Mouse (Mus musculus): ENCODE results near the gene Zbtb32. TPM values are rescaled to one million over a fixed set of nuclear protein-coding genes. Genes with fewer than 3 reads are reported as not detected.

The Zbtb32 gene
- total RNA-seq, 2 experiments from 2014 or later = not detected

GRCm38 (mm10) chr7:30604944-30605343 lies 6.2 kb upstream of the Zbtb32 start:
- no peak for DNase-seq
- intact Hi-C loops (cut with DNase I; ENCODE audit: low total_unique reads) = no loop called here

GRCm38 (mm10) chr7:30604424-30604823 lies 5.7 kb upstream of the Zbtb32 start:
- DNase-seq = no peak
- intact Hi-C loops (cut with DNase I; ENCODE audit: low total_unique reads) = no loop called here

- intact Hi-C loops (cut with DNase I; ENCODE audit: low total_unique reads) = no loop called here
- DNase-seq = no peak
Measured at GRCm38 (mm10) chr7:30602583-30602982, 3.9 kb upstream of the Zbtb32 start.

DNA sequence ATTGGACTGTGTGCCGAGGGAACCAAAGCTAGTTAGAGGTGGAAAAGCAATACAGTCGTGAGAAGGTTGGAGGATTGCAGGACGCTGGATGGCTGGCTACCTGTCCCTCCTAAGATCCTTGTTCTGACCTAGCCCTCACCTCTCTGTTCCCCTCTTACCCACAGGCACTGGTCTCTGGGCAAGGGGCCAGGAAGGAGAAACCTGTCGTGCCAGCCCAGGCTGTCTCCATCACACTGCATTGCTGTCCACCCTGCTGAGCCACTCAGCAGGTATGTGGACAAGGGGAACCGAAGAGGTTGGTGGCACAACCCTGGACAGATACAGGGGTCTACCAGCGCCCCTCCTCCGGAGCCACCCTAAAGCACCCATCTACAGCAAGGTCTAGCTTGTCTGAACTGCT lies 1.9 kb upstream of the Zbtb32 start:
- intact Hi-C loops (cut with DNase I; ENCODE audit: low total_unique reads) = no loop called here
- DNase-seq = no peak

DNA sequence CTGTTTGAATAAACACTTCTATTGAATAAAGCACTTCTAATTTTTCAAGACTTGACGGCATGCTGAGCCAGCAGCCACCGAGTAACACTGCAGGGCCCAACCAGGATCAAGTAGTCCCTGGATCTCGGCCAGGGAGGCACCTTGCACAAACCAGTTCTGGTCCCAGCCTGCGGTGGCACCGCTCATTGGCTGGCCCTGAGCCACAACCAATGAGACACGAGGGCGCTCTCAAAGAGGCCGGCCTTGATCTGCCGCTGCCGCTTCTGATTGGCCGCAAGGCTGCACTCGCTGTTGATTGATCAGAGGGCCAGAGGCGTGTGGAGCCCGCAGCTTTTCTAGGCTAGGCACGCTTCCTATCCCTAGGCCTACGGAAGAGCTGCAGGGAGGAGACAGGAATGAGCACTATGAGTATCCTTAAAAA lies 1.2 kb upstream of the Zbtb32 start:
- peak; percentile 85 for DNase-seq
- intact Hi-C loops (cut with DNase I; ENCODE audit: low total_unique reads) = loop anchor here (10.0 kb wide), 1 partner anchor 255 kb away; the partner anchor contains the start of gene Ffar3

DNA sequence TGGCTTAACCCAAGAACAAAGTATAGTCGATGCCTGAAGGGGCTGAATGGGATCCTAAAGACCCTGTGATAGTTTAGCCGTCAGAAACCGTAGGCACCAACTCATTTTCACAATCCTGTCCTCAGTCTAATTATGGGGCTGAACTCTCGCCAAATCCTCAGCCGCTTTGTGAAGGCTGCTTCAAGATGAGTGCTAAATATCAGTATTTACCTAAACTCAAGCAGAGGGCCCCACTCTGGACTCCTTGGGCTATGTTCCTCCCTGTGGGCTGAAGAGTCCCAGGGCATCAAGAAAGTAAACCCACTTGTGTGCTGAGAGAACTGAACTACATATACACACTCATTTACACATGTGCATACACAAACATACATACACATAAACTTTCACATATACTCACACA lies 1.9 kb downstream of the Zbtb32 start:
- intact Hi-C loops (cut with DNase I; ENCODE audit: low total_unique reads) = loop anchor here (10.0 kb wide), 1 partner anchor 258 kb away; the partner anchor contains the start of gene Ffar3

GRCm38 (mm10) chr7:30596093-30596492 lies 2.6 kb downstream of the Zbtb32 start:
- intact Hi-C loops (cut with DNase I; ENCODE audit: low total_unique reads) = loop anchor here (10.0 kb wide), 1 partner anchor 259 kb away; the partner anchor contains the start of gene Ffar3

More for the DNA sequence above, 1.9 kb downstream of the Zbtb32 start:
- no peak for DNase-seq

DNA sequence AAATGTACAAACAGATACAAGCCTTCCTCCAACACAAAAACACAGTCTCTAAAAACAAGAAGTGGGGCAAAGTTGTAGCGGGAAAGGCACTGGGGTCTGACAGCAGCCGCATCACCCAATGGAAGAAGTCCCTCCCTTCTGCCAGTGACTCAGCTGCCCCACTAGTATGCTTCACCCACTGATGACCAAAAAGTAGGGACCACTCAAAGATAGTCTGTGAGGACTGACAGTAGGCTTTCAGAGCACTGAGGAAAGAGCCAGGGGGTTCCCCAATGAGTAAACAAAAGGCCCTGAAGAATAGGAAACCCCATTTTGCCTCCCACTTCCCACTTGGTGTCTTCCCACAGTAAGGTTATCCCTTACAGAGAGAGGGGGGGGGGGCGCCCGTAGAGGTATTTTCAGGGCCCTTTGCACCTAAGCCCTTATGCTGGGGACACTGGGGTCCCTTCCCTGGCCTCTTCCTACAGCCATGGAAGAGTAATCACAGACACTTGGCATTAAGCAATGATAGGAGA lies 4.1 kb downstream of the Zbtb32 start:
- DNase-seq = no peak
- intact Hi-C loops (cut with DNase I; ENCODE audit: low total_unique reads) = loop anchor here (10.0 kb wide), 1 partner anchor 260 kb away; the partner anchor contains the start of gene Ffar3

More at GRCm38 (mm10) chr7:30596093-30596492, 2.6 kb downstream of the Zbtb32 start:
- no peak for DNase-seq

GRCm38 (mm10) chr7:30593579-30594509 lies 4.9 kb downstream of the Zbtb32 start:
- intact Hi-C loops (cut with DNase I; ENCODE audit: low total_unique reads) = loop anchor here (10.0 kb wide), 1 partner anchor 261 kb away; the partner anchor contains the start of gene Ffar3
- DNase-seq = no peak

GRCm38 (mm10) chr7:30592772-30593423 lies 5.8 kb downstream of the Zbtb32 start:
- DNase-seq = no peak
- intact Hi-C loops (cut with DNase I; ENCODE audit: low total_unique reads) = loop anchor here (10.0 kb wide), 1 partner anchor 262 kb away; the partner anchor contains the start of gene Ffar3

- intact Hi-C loops (cut with DNase I; ENCODE audit: low total_unique reads) = loop anchor here (2.0 to 10.0 kb wide), 2 partner anchors 21 to 263 kb away; partner anchors contain the start of genes Ffar3 and Upk1a
- DNase-seq = no peak
Measured at GRCm38 (mm10) chr7:30591605-30591951, 7.1 kb downstream of the Zbtb32 start.

DNA sequence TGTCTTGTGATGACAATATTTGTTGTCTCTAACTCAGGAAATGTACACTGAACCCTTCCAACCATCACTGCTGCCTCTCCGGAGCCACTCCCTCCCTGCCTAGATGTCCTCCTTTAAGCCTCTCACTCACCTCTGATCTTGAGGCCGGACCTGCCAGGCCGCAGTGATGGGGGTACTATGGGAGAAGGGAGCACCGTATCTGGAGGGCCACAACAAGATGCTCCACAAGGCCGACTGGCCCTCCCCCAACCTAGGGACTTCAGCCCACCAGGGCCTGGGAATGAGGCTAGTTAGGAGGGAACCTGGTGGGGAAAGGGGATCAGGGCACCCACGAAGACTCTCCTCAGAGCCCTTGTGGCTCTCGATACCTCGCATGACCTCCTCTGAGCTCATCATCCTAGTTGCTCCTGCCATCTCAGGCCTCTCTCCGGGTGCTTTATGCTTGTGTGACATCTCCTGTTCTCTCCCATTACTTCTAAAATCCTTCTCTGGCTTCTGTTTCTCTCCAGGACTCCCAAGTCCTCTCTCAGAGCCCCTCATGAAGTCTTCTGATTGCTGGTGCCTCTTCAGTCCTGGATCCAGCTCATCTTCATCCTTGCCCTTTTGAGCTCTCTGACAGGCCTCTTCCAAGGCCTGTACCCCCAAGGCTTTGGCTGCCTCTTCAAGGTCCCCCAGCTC lies 7.6 kb downstream of the Zbtb32 start:
- intact Hi-C loops (cut with DNase I; ENCODE audit: low total_unique reads) = loop anchor here (2.0 to 10.0 kb wide), 2 partner anchors 22 to 264 kb away; partner anchors contain the start of genes Ffar3 and Upk1a
- no peak for DNase-seq

DNA sequence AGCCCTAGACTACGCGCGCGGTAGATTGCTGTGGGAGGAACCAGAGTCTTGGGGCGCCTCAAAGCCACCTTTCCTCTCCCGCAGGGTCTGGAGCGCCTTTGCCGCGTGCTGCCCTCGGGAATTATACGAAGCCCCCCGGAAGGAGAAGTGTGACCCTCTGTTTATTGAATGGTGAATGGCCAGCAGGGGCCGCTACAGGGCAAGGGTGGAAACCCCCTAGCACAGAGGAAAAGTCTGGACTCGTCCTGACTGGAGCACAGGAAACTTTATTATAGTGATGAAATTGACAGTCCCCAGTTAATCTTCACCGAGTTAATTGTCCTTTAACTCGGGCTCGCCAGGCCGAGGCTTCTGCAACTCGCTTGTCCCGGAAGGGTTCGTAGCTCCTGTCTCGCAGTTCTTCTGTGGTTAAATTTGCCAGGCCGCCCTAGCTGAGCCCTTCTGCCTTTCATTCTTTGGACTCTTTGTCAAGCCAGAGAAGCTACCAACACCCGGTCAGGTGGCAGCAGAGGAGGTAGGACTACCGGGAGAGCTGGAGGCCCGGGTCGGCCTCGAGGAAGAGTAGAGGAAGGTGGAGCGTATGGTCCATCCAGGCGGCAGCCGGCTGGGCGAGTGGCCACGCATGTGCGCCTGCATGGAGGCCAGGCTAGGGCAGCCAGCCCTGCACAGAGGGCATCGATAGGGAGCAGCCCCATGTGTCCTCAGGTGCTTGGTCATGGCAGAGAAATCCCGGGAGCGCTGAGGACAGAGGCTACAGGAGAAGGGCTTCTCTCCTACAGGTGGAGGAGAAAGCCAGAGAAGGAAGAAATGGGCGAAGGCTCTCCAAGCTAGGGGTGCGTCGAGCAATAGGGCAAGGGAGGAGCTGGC lies 9.0 kb downstream of the Zbtb32 start:
- peak; percentile 83 for DNase-seq
- intact Hi-C loops (cut with DNase I; ENCODE audit: low total_unique reads) = loop anchor here (2.0 to 10.0 kb wide), 2 partner anchors 23 to 265 kb away; partner anchors contain the start of genes Ffar3 and Upk1a

- intact Hi-C loops (cut with DNase I; ENCODE audit: low total_unique reads) = no loop called here
- peak; percentile 98 for DNase-seq
Measured at GRCm38 (mm10) chr7:30588676-30589434, 9.9 kb downstream of the Zbtb32 start, which contains the start of gene Kmt2b. Gene Kmt2b (minus strand): TSS chr7:30588726.

- DNase-seq = peak; percentile 47
Measured at GRCm38 (mm10) chr7:30587842-30588667, 10.7 kb downstream of the Zbtb32 start.

GRCm38 (mm10) chr7:30586455-30587020 lies 12.2 kb downstream of the Zbtb32 start:
- no peak for DNase-seq
- intact Hi-C loops (cut with DNase I; ENCODE audit: low total_unique reads) = no loop called here

More at GRCm38 (mm10) chr7:30587842-30588667, 10.7 kb downstream of the Zbtb32 start:
- intact Hi-C loops (cut with DNase I; ENCODE audit: low total_unique reads) = no loop called here
